Mouse (Mus musculus): ENCODE data around the gene Adam15. TPM values are rescaled to one million over a fixed set of nuclear protein-coding genes. Genes with fewer than 3 reads are reported as not detected.

The Adam15 gene
- polyA plus RNA-seq, 1 experiment, result 187 TPM

- 47% methylated on average over 10 of the region's 10 CpGs for WGBS
- TF ChIP-seq POLR2A (IDR thresholded peaks at IDR 0.05; ENCODE audit: borderline replicate concordance, control insufficient read depth, low read depth, low read length), result no peak
- no peak for TF ChIP-seq CTCF (IDR thresholded peaks at IDR 0.05; ENCODE audit: control insufficient read depth, insufficient read depth, low read length)
- H3K4me3 ChIP-seq (replicated peaks; ENCODE audit: control insufficient read depth, low read depth, low read length), result no peak overlapping the region
Measured at GRCm38 (mm10) chr3:89330948-89331347, 18.8 kb downstream of the Adam15 start.

GRCm38 (mm10) chr3:89330346-89330745 is 19.4 kb downstream of the Adam15 start:
- Histone ChIP-seq H3K27ac (ENCODE audit: control insufficient read depth, insufficient read depth, low read depth, low read length, poor library complexity) (no peak overlapping the region), H3K4me3 (replicated peaks; ENCODE audit: control insufficient read depth, low read depth, low read length) (no peak overlapping the region), H3K4me1 (ENCODE audit: control insufficient read depth, insufficient read depth, low read length) (no peaks in the 10 kb centered on the region)
- WGBS, result 63% methylated on average over 3 of the region's 3 CpGs
- TF ChIP-seq POLR2A (IDR thresholded peaks at IDR 0.05; ENCODE audit: borderline replicate concordance, control insufficient read depth, low read depth, low read length) (no peak), CTCF (IDR thresholded peaks at IDR 0.05; ENCODE audit: control insufficient read depth, insufficient read depth, low read length) (no peak)

More at GRCm38 (mm10) chr3:89330948-89331347, 18.8 kb downstream of the Adam15 start:
- Histone ChIP-seq H3K27ac (ENCODE audit: control insufficient read depth, insufficient read depth, low read depth, low read length, poor library complexity) (no peak overlapping the region), H3K4me1 (ENCODE audit: control insufficient read depth, insufficient read depth, low read length) (no peaks in the 10 kb centered on the region)

GRCm38 (mm10) chr3:89328623-89329022 is 21.2 kb downstream of the Adam15 start:
- 53% methylated on average over 4 of the region's 4 CpGs for WGBS
- H3K27ac ChIP-seq (ENCODE audit: control insufficient read depth, insufficient read depth, low read depth, low read length, poor library complexity), result no peak overlapping the region; the same call in 1 of the 2 replicates
- H3K4me1 ChIP-seq (ENCODE audit: control insufficient read depth, insufficient read depth, low read length), result no peaks in the 10 kb centered on the region
- no peak overlapping the region for H3K4me3 ChIP-seq (replicated peaks; ENCODE audit: control insufficient read depth, low read depth, low read length)
- TF ChIP-seq POLR2A (IDR thresholded peaks at IDR 0.05; ENCODE audit: borderline replicate concordance, control insufficient read depth, low read depth, low read length) (no peak), CTCF (IDR thresholded peaks at IDR 0.05; ENCODE audit: control insufficient read depth, insufficient read depth, low read length) (no peak)

- WGBS, result 76% methylated on average over 9 of the region's 9 CpGs
Measured at GRCm38 (mm10) chr3:89327371-89327870, 22.4 kb downstream of the Adam15 start.

GRCm38 (mm10) chr3:89325882-89326281 is 23.9 kb downstream of the Adam15 start:
- no peak overlapping the region for H3K27ac ChIP-seq (ENCODE audit: control insufficient read depth, insufficient read depth, low read depth, low read length, poor library complexity)
- 80% methylated on average over 8 of the region's 8 CpGs for WGBS
- TF ChIP-seq CTCF (IDR thresholded peaks at IDR 0.05; ENCODE audit: control insufficient read depth, insufficient read depth, low read length) (no peak), POLR2A (IDR thresholded peaks at IDR 0.05; ENCODE audit: borderline replicate concordance, control insufficient read depth, low read depth, low read length) (no peak)

More at GRCm38 (mm10) chr3:89327371-89327870, 22.4 kb downstream of the Adam15 start:
- Histone ChIP-seq H3K4me3 (replicated peaks; ENCODE audit: control insufficient read depth, low read depth, low read length) (no peak overlapping the region), H3K27ac (ENCODE audit: control insufficient read depth, insufficient read depth, low read depth, low read length, poor library complexity) (no peak overlapping the region), H3K4me1 (ENCODE audit: control insufficient read depth, insufficient read depth, low read length) (peaks cover under 1% of the 10 kb centered on the region; the same call in 1 of the 2 replicates)
- TF ChIP-seq CTCF (IDR thresholded peaks at IDR 0.05; ENCODE audit: control insufficient read depth, insufficient read depth, low read length) (no peak), POLR2A (IDR thresholded peaks at IDR 0.05; ENCODE audit: borderline replicate concordance, control insufficient read depth, low read depth, low read length) (no peak)

GRCm38 (mm10) chr3:89322514-89323165 is 27.2 kb downstream of the Adam15 start, which contains the start of gene Efna3:
Efna3 (minus strand) TSS chr3:89322965.
- Histone ChIP-seq H3K4me1 (ENCODE audit: control insufficient read depth, insufficient read depth, low read length) (peaks cover 3% of the 10 kb centered on the region), H3K4me3 (replicated peaks; ENCODE audit: control insufficient read depth, low read depth, low read length) (no peak within 1 kb of the TSS), H3K27ac (ENCODE audit: control insufficient read depth, insufficient read depth, low read depth, low read length, poor library complexity) (no peak within 1 kb of the TSS)
- WGBS, result 3% methylated on average over 53 of the region's 53 CpGs
- TF ChIP-seq CTCF (IDR thresholded peaks at IDR 0.05; ENCODE audit: control insufficient read depth, insufficient read depth, low read length) (no peak), POLR2A (IDR thresholded peaks at IDR 0.05; ENCODE audit: borderline replicate concordance, control insufficient read depth, low read depth, low read length) (no peak)

More at GRCm38 (mm10) chr3:89325882-89326281, 23.9 kb downstream of the Adam15 start:
- peaks cover 3% of the 10 kb centered on the region for H3K4me1 ChIP-seq (ENCODE audit: control insufficient read depth, insufficient read depth, low read length)
- no peak overlapping the region for H3K4me3 ChIP-seq (replicated peaks; ENCODE audit: control insufficient read depth, low read depth, low read length)

GRCm38 (mm10) chr3:89322131-89322500 is 27.7 kb downstream of the Adam15 start:
- Histone ChIP-seq H3K27ac (ENCODE audit: control insufficient read depth, insufficient read depth, low read depth, low read length, poor library complexity) (no peak overlapping the region), H3K4me3 (replicated peaks; ENCODE audit: control insufficient read depth, low read depth, low read length) (no peak overlapping the region), H3K4me1 (ENCODE audit: control insufficient read depth, insufficient read depth, low read length) (peaks cover 3% of the 10 kb centered on the region)
- WGBS, result 2% methylated on average over 14 of the region's 14 CpGs
- TF ChIP-seq POLR2A (IDR thresholded peaks at IDR 0.05; ENCODE audit: borderline replicate concordance, control insufficient read depth, low read depth, low read length) (no peak), CTCF (IDR thresholded peaks at IDR 0.05; ENCODE audit: control insufficient read depth, insufficient read depth, low read length) (no peak)

- no peak overlapping the region for H3K4me3 ChIP-seq (replicated peaks; ENCODE audit: control insufficient read depth, low read depth, low read length)
- no peak for TF ChIP-seq POLR2A (IDR thresholded peaks at IDR 0.05; ENCODE audit: borderline replicate concordance, control insufficient read depth, low read depth, low read length)
- no peak for TF ChIP-seq CTCF (IDR thresholded peaks at IDR 0.05; ENCODE audit: control insufficient read depth, insufficient read depth, low read length)
- H3K27ac ChIP-seq (ENCODE audit: control insufficient read depth, insufficient read depth, low read depth, low read length, poor library complexity), result no peak overlapping the region
- 2% methylated on average over 66 of the region's 66 CpGs for WGBS
- peaks cover 3% of the 10 kb centered on the region for H3K4me1 ChIP-seq (ENCODE audit: control insufficient read depth, insufficient read depth, low read length)
Measured at GRCm38 (mm10) chr3:89321183-89322130, 28.3 kb downstream of the Adam15 start.

Data from bone marrow, adult 2 months (tissue).